Mouse (Mus musculus) limb, embryonic 12.5 days (tissue): ENCODE measurements around the gene Heyl. TPM values are rescaled to one million over a fixed set of nuclear protein-coding genes. Genes with fewer than 3 reads are reported as not detected.

Source experiments
- ATAC-seq: fragments of 200-750 bp; cut with Nextera tagmentation; 2 replicates; pipeline ENCODE4 v1.8.0; 2017; ENCODE audit warnings: low read depth, moderate TSS enrichment; ENCODE audit not compliant: insufficient number of reproducible peaks, insufficient read depth, low FRiP score, low TSS enrichment
- H3K27ac ChIP-seq: fragments of 300-500 bp; sonication (generic); 2 replicates; pipeline ENCODE4 v1.5.1; 2016; ENCODE audit warnings: mild to moderate bottlenecking, moderate library complexity
- H3K27me3 ChIP-seq: fragments of 300-500 bp; sonication (generic); 2 replicates; pipeline ENCODE4 v1.6.1; 2016; ENCODE audit warnings: mild to moderate bottlenecking, moderate library complexity
- H3K36me3 ChIP-seq: fragments of 300-500 bp; sonication (generic); 2 replicates; pipeline ENCODE4 v1.6.1; 2016; ENCODE audit warnings: mild to moderate bottlenecking, moderate library complexity
- H3K4me1 ChIP-seq: fragments of 300-500 bp; sonication (generic); replicated peaks from 2 replicates; pipeline ENCODE4 v1.6.1; 2016
- H3K4me2 ChIP-seq: fragments of 300-500 bp; sonication (generic); 2 replicates; pipeline ENCODE4 v1.6.1; 2016; ENCODE audit warnings: mild to moderate bottlenecking, moderate library complexity
- H3K4me3 ChIP-seq: fragments of 300-500 bp; sonication (generic); replicated peaks from 2 replicates; pipeline ENCODE4 v1.5.1; 2016; ENCODE audit warnings: mild to moderate bottlenecking
- H3K9ac ChIP-seq: fragments of 300-500 bp; sonication (generic); replicated peaks from 2 replicates; pipeline ENCODE4 v1.6.1; 2016; ENCODE audit warnings: mild to moderate bottlenecking, moderate library complexity
- H3K9me3 ChIP-seq: fragments of 300-500 bp; sonication (generic); 2 replicates; pipeline ENCODE4 v1.6.1; 2016; ENCODE audit warnings: mild to moderate bottlenecking, moderate library complexity
- WGBS: fragments of 180-500 bp; shearing (Covaris S2); methylation state at CpG from one replicate; pipeline ENCODE4 v1.1.7; 2016; 5-methylcytosine and 5-hydroxymethylcytosine counted together
- polyA plus RNA-seq: library from polyadenylated mRNA; unstranded; fragments of >200 nt; fragmentation: Nextera tagmentation; extraction: Ambion mirVana; gene quantifications from 2 replicates; pipeline ENCODE4 v1.2.1, GENCODE M21; 2016

The Heyl gene
- polyA plus RNA-seq, result 2.8 and 3.2 TPM in 2 replicates

- H3K27me3 ChIP-seq, result peaks cover 77% of the 10 kb centered on the region
- H3K36me3 ChIP-seq, result no peaks in the 10 kb centered on the region
- no peaks in the 10 kb centered on the region for H3K9me3 ChIP-seq
- peaks cover 40% of the 10 kb centered on the region for H3K4me1 ChIP-seq
- peak within 1 kb of the TSS; percentile 45 for H3K4me3 ChIP-seq
- H3K9ac ChIP-seq, result peak within 1 kb of the TSS; percentile 57
- WGBS, result 1% methylated on average over 50 of the region's 52 CpGs
- peak within 1 kb of the TSS; percentile 84 for H3K4me2 ChIP-seq
- no peak within 1 kb of the TSS for H3K27ac ChIP-seq
- ATAC-seq, result peak; percentile 53
Measured at GRCm38 (mm10) chr4:123233492-123234084, at the start of gene Heyl. Heyl (plus strand) TSS chr4:123233556.

GRCm38 (mm10) chr4:123184816-123185215 lies 48.5 kb upstream of the Heyl start:
- Histone ChIP-seq H3K27me3 (peaks cover 82% of the 10 kb centered on the region), H3K9me3 (no peaks in the 10 kb centered on the region), H3K4me1 (peaks cover 16% of the 10 kb centered on the region), H3K36me3 (no peaks in the 10 kb centered on the region), H3K27ac (no peak overlapping the region), H3K4me3 (no peak overlapping the region), H3K9ac (no peak overlapping the region), H3K4me2 (no peak overlapping the region)
- no peak for ATAC-seq
- 31% methylated on average over 3 of the region's 3 CpGs for WGBS

- H3K27ac ChIP-seq, result no peak overlapping the region
- peaks cover 49% of the 10 kb centered on the region for H3K27me3 ChIP-seq
- H3K9me3 ChIP-seq, result no peaks in the 10 kb centered on the region
- no peaks in the 10 kb centered on the region for H3K36me3 ChIP-seq
- no peaks in the 10 kb centered on the region for H3K4me1 ChIP-seq
- no peak for ATAC-seq
- 84% methylated on average over 11 of the region's 11 CpGs for WGBS
- no peak overlapping the region for H3K9ac ChIP-seq
- H3K4me3 ChIP-seq, result no peak overlapping the region
- no peak overlapping the region for H3K4me2 ChIP-seq
Measured at GRCm38 (mm10) chr4:123192336-123192735, 41.0 kb upstream of the Heyl start.

GRCm38 (mm10) chr4:123193791-123194190 lies 39.6 kb upstream of the Heyl start:
- Histone ChIP-seq H3K27ac (no peak overlapping the region), H3K27me3 (peaks cover 52% of the 10 kb centered on the region), H3K9ac (no peak overlapping the region), H3K36me3 (no peaks in the 10 kb centered on the region), H3K4me3 (no peak overlapping the region), H3K4me1 (no peaks in the 10 kb centered on the region), H3K9me3 (no peaks in the 10 kb centered on the region), H3K4me2 (no peak overlapping the region)
- 88% methylated on average over 11 of the region's 11 CpGs for WGBS
- ATAC-seq, result no peak

GRCm38 (mm10) chr4:123196695-123197094 lies 36.7 kb upstream of the Heyl start:
- Histone ChIP-seq H3K4me3 (no peak overlapping the region), H3K9ac (no peak overlapping the region), H3K9me3 (no peaks in the 10 kb centered on the region), H3K36me3 (no peaks in the 10 kb centered on the region), H3K27ac (no peak overlapping the region), H3K4me1 (peaks cover 10% of the 10 kb centered on the region), H3K4me2 (no peak overlapping the region), H3K27me3 (peaks cover 68% of the 10 kb centered on the region)
- 48% methylated on average over 6 of the region's 6 CpGs for whole genome bisulfite sequencing
- no peak for ATAC-seq

- ATAC-seq, result peak; percentile 30; the same call in 1 of the 2 replicates
- peak overlapping the region; percentile 40 for H3K4me3 ChIP-seq
- H3K9ac ChIP-seq, result no peak overlapping the region; the same call in 1 of the 2 replicates
- H3K27ac ChIP-seq, result no peak overlapping the region
- no peaks in the 10 kb centered on the region for H3K36me3 ChIP-seq
- H3K9me3 ChIP-seq, result no peaks in the 10 kb centered on the region
- peaks cover 71% of the 10 kb centered on the region for H3K27me3 ChIP-seq
- peak overlapping the region; percentile 77 for H3K4me2 ChIP-seq
- 2% methylated on average over 15 of the region's 15 CpGs for WGBS
- peaks cover 13% of the 10 kb centered on the region for H3K4me1 ChIP-seq
Measured at GRCm38 (mm10) chr4:123200771-123201185, 32.6 kb upstream of the Heyl start.

- H3K9ac ChIP-seq, result peak within 1 kb of the TSS; percentile 51
- peaks cover 13% of the 10 kb centered on the region for H3K4me1 ChIP-seq
- WGBS, result 1% methylated on average over 58 of the region's 58 CpGs
- no peak within 1 kb of the TSS for H3K27ac ChIP-seq
- no peaks in the 10 kb centered on the region for H3K9me3 ChIP-seq
- peak within 1 kb of the TSS; percentile 40 for H3K4me3 ChIP-seq
- H3K27me3 ChIP-seq, result peaks cover 70% of the 10 kb centered on the region
- peak within 1 kb of the TSS; percentile 77 for H3K4me2 ChIP-seq
- ATAC-seq, result peak; percentile 40; the same call in 1 of the 2 replicates
- no peaks in the 10 kb centered on the region for H3K36me3 ChIP-seq
Measured at GRCm38 (mm10) chr4:123201186-123202093, 31.9 kb upstream of the Heyl start, which contains the start of gene Nt5c1a. Nt5c1a (plus strand) TSS chr4:123201504.

- peaks cover 67% of the 10 kb centered on the region for H3K27me3 ChIP-seq
- H3K36me3 ChIP-seq, result no peaks in the 10 kb centered on the region
- no peaks in the 10 kb centered on the region for H3K9me3 ChIP-seq
- peaks cover 13% of the 10 kb centered on the region for H3K4me1 ChIP-seq
- H3K4me2 ChIP-seq, result peak overlapping the region; percentile 77
- no peak overlapping the region for H3K27ac ChIP-seq
- peak overlapping the region; percentile 40 for H3K4me3 ChIP-seq
- WGBS, result 11% methylated on average over 8 of the region's 8 CpGs
- no peak for ATAC-seq
- H3K9ac ChIP-seq, result peak overlapping the region; percentile 51
Measured at GRCm38 (mm10) chr4:123202094-123202420, 31.3 kb upstream of the Heyl start.

- no peak for ATAC-seq
- H3K27ac ChIP-seq, result no peak overlapping the region
- no peaks in the 10 kb centered on the region for H3K9me3 ChIP-seq
- H3K36me3 ChIP-seq, result no peaks in the 10 kb centered on the region
- H3K4me1 ChIP-seq, result peaks cover 19% of the 10 kb centered on the region
- no peak overlapping the region for H3K9ac ChIP-seq
- H3K4me2 ChIP-seq, result no peak overlapping the region
- no peak overlapping the region for H3K4me3 ChIP-seq
- H3K27me3 ChIP-seq, result peaks cover 36% of the 10 kb centered on the region
- WGBS, result 80% methylated on average over 5 of the region's 5 CpGs
Measured at GRCm38 (mm10) chr4:123207337-123207736, 26.0 kb upstream of the Heyl start.

GRCm38 (mm10) chr4:123210996-123211395 lies 22.4 kb upstream of the Heyl start:
- H3K9me3 ChIP-seq, result no peaks in the 10 kb centered on the region
- no peak overlapping the region for H3K27ac ChIP-seq
- no peak overlapping the region for H3K4me2 ChIP-seq
- ATAC-seq, result no peak
- 52% methylated on average over 8 of the region's 8 CpGs for WGBS
- peaks cover 19% of the 10 kb centered on the region for H3K4me1 ChIP-seq
- H3K4me3 ChIP-seq, result no peak overlapping the region
- H3K36me3 ChIP-seq, result no peaks in the 10 kb centered on the region
- H3K9ac ChIP-seq, result no peak overlapping the region
- H3K27me3 ChIP-seq, result peaks cover 33% of the 10 kb centered on the region

- Histone ChIP-seq H3K27me3 (peaks cover 33% of the 10 kb centered on the region), H3K4me2 (no peak overlapping the region), H3K27ac (no peak overlapping the region), H3K36me3 (no peaks in the 10 kb centered on the region), H3K9me3 (no peaks in the 10 kb centered on the region), H3K9ac (no peak overlapping the region), H3K4me3 (no peak overlapping the region), H3K4me1 (peaks cover 19% of the 10 kb centered on the region)
- 61% methylated on average over 5 of the region's 5 CpGs for WGBS
- ATAC-seq, result no peak
Measured at GRCm38 (mm10) chr4:123211453-123211852, 21.9 kb upstream of the Heyl start.
